Mouse (Mus musculus): ENCODE measurements around the gene Mccc1.
A peak's percentile ranks its signal among the peaks of the same experiment; 100 is the strongest.

Mccc1 gene

GRCm38 (mm10) chr3:35963921-35964320 lies 36.6 kb downstream of the Mccc1 start:
- no peak for DNase-seq

- no peak for DNase-seq
Measured at GRCm38 (mm10) chr3:35963401-35963800, 37.1 kb downstream of the Mccc1 start.

DNA sequence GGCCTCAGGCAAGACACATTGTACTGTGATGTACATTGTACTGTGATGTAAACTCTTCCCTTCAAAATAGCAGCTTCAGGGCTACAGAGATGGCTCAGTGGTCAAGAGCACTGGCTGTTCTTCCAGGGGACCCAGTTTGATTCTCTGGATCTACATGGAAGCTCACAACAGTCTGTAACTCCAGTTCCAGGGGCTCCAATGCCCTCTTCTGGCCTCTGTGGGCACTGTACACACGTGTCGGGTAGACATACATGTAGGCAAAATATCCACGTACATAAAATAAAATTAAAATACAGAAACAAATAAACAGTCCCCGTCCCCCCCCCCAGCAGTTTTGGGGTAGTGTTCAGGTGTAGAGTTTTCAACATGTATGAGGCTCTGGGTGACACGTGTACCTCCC lies 37.5 kb downstream of the Mccc1 start:
- DNase-seq: no peak

DNA sequence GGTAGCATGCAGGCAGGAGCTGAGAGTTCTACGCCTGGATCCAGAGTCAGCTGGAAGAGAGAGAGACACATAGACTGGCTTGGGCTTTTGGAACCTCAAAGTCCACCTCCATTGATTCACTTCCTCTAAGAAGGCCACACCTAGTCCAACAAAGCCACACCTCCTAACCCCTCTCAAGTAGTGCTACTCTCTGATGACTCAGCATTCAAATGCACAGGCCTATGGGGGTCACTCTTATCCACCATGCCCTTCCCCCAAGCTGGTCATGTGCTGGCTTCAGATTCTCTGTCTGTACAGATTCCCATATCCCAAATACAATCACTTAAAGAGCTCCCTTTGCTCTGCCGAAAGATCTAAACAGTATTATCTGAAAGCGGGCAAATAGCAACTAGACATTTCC lies 43.2 kb downstream of the Mccc1 start:
- no peak for DNase-seq

- DNase-seq: no peak
Measured at GRCm38 (mm10) chr3:35954901-35955575, 45.4 kb downstream of the Mccc1 start.

GRCm38 (mm10) chr3:35953816-35954215 lies 46.7 kb downstream of the Mccc1 start:
- no peak for DNase-seq

GRCm38 (mm10) chr3:35953184-35953583 lies 47.3 kb downstream of the Mccc1 start:
- no peak for DNase-seq

DNA sequence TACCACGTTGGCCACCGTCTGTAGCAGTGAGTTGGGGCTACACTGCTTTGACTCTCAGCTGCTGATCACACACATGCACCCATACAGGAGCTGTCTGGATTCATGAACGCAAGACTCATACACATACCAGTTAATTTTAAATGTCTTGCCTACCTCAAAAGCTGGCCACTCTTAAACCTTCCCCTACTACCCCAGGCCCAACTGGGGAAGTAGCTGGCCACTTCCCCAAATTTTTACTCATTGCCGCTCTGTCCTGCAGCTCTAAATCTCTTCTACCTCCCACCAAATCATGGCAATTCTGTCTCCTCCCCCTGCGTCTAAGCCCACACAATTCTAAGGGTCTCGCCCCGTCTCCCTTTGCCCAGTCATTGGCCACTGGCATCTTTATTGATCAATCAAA lies 52.3 kb downstream of the Mccc1 start:
- no peak for DNase-seq

DNA sequence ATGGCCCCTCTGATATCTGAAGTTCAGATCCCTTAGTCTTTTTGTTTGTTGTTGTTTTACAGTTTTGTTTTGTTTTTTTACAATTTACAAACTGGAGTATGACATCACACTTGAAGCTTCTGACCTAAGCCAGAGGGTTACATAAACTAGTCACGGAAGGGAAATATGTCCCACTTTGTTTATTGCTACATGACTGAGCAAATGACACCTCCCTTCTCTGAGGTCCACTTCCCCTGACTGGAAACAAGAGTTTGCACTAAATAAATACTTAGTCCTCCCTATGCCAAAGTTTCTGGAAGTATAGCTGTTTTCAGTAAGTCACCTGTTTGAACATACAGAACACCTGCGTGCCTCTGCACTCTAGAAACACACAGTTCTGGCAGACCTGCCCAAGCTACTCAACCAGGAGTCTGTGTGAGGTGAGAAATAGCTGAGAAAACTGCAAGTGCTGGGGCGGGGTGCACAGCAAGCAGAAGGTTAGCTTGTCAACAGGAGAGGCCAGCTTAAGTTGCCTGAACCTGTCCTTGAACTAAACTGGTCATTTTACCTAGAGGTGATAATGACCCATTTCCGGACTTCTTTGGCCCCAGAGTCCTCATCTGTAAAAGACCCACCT lies 59.9 kb downstream of the Mccc1 start:
- DNase-seq: no peak

- DNase-seq: no peak
Measured at GRCm38 (mm10) chr3:35940047-35940446, 60.4 kb downstream of the Mccc1 start.

DNA sequence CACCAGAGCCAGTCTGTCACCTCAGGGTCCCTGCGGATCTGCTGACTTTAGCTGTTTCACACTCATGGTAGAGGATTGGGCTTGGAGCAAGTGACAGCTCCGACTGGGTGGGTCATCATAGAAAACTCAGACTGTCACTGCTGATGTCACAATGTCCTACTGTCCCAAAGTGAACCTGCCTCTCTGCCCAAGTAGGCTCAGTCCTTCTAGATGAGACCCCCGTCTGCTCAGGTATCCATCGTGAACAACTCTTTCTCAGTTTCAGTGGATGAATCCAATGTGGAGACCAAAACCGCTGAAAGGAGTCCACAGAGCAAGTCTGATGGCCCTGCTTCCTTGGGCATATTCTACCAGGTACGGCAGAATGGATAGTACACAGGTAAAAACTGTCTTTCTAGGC lies 63.1 kb downstream of the Mccc1 start, which contains the start of gene Dcun1d1:
Gene Dcun1d1, minus strand, starts transcription at position 101 of the 400 bp plus-strand sequence.
- DNase-seq: no peak

GRCm38 (mm10) chr3:35933405-35933777 lies 67.1 kb downstream of the Mccc1 start:
- DNase-seq: no peak

GRCm38 (mm10) chr3:35932735-35933404 lies 67.6 kb downstream of the Mccc1 start:
- peak; percentile 81 for DNase-seq

GRCm38 (mm10) chr3:35931896-35932727 lies 68.4 kb downstream of the Mccc1 start:
- DNase-seq: peak; percentile 65

GRCm38 (mm10) chr3:35931359-35931758 lies 69.1 kb downstream of the Mccc1 start:
- DNase-seq: peak; percentile 31

GRCm38 (mm10) chr3:35929831-35930230 lies 70.6 kb downstream of the Mccc1 start:
- no peak for DNase-seq

GRCm38 (mm10) chr3:35929406-35929805 lies 71.1 kb downstream of the Mccc1 start:
- no peak for DNase-seq

DNA sequence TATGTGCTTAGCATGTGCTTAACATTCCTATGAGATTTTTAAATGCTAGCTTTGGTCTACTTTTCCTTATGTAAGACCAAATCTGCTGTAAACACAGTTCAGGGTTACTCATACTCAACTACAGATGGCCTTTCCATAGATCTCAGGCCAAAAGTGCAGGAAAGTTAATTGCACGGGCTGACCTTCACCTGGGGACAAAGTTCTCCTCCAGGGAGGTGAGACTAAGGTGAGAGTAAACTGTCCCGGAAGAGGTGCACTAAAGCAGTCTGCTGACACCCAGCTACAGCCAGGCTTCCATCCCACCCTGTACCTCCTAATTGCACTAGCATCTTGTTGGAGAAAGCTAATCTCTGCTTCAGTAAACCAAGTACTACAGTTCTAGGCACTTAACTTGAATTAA lies 74.6 kb downstream of the Mccc1 start:
- no peak for DNase-seq

- DNase-seq: no peak
Measured at GRCm38 (mm10) chr3:35924007-35924406, 76.5 kb downstream of the Mccc1 start.

- no peak for DNase-seq
Measured at GRCm38 (mm10) chr3:35923495-35923894, 77.0 kb downstream of the Mccc1 start.

DNA sequence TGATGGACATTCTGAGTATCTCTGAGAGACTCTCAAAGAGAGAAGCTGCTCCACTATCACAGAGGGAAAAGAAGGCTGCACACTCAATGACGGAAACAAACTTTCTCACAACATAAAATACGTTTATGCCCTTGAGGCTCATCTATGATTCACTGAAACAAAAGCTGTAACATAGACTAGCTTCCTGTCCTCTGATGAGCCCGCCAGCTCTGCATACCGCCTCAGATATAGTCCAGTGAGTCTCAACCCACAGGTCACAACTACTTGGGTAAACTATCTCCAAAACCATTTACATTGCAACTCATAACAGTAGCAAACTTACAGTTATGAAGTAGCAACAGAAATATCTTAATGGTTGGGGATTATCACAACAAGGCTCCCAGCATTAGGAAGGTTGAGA lies 78.0 kb downstream of the Mccc1 start:
- DNase-seq: no peak

DNA sequence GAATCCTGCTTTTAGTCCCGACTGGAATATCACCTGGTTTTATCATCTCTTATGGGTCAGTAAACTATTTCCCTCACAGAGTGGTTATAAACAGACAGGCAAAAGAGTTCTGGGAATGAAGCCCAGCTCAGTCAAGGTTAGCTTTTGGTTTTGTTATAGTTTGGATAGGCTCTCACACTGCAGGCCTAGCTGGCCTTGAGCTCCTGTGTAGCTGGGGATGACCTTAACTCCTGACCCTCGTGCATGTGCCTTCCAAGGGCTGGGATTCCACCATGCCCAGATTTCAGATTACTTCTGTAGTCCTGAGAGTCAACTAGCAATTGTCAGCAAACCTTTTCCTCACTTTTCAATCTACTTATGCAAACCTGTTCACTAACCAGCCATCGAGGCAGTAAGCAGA lies 82.2 kb downstream of the Mccc1 start:
- DNase-seq: no peak
